Mouse (Mus musculus): Measurements from ENCODE around the gene Acot2.
"Not testable (repeated sequence)": the region's sequence is repeated elsewhere in the genome, so short reads cannot be mapped to it uniquely, and the experiment has no call there.

GRCm38 (mm10) chr12:84038691-84039111, 51.0 kb downstream of the Acot2 start, which contains the start of gene Gm49366:
- TF ChIP-seq MEF2A (IDR thresholded peaks at IDR 0.05; ENCODE audit: extremely low read depth, insufficient replicate concordance, low read depth, low read length, poor library complexity, severe bottlenecking); HCFC1 (IDR thresholded peaks at IDR 0.05; ENCODE audit: low read depth, low read length); CTCF (IDR thresholded peaks at IDR 0.05 in 2 of 3, conservative IDR thresholded peaks at IDR 0.05 in 1 of 3; ENCODE audit: control insufficient read depth in 1 of 3, insufficient read depth in 1 of 3, low read depth in 2 of 3, low read length in 3 of 3, poor library complexity in 1 of 3, severe bottlenecking in 1 of 3); POLR2A (IDR thresholded peaks at IDR 0.05; ENCODE audit: control insufficient read depth in 1 of 2, insufficient read depth in 1 of 2, low read depth in 1 of 2, low read length in 2 of 2, poor library complexity in 1 of 2); BHLHE40 (IDR thresholded peaks at IDR 0.05; ENCODE audit: borderline replicate concordance, low read depth, low read length): not testable (repeated sequence)
